Mouse (Mus musculus) lung, postnatal 14 days (tissue): ENCODE measurements around the gene Cep55.
A peak's percentile ranks its signal among the peaks of the same experiment; 100 is the strongest.

ENCODE experiments used
- DNase-seq: peaks from one replicate; pipeline ENCODE4 v3.0.0; 2021

The Cep55 gene

GRCm38 (mm10) chr19:38045198-38045597, 9.6 kb upstream of the Cep55 start:
- DNase-seq = no peak

- no peak for DNase-seq
These were observed 5.1 kb upstream of the Cep55 start for GRCm38 (mm10) chr19:38049686-38050085.

- DNase-seq = no peak
These were observed 1.4 kb upstream of the Cep55 start for GRCm38 (mm10) chr19:38053227-38054041.

- peak; percentile 80 for DNase-seq
These were observed 577 bp upstream of the Cep55 start for GRCm38 (mm10) chr19:38054149-38054719.

GRCm38 (mm10) chr19:38055798-38056197, 987 bp downstream of the Cep55 start:
- DNase-seq = no peak

GRCm38 (mm10) chr19:38056276-38056675, 1.5 kb downstream of the Cep55 start:
- no peak for DNase-seq

- no peak for DNase-seq
These were observed 2.1 kb downstream of the Cep55 start for GRCm38 (mm10) chr19:38056931-38057330.

GRCm38 (mm10) chr19:38063201-38063600, 8.4 kb downstream of the Cep55 start:
- DNase-seq = no peak

GRCm38 (mm10) chr19:38064051-38064450, 9.2 kb downstream of the Cep55 start:
- no peak for DNase-seq

- DNase-seq = no peak
These were observed 18.4 kb downstream of the Cep55 start for GRCm38 (mm10) chr19:38073226-38073625.

GRCm38 (mm10) chr19:38075051-38075450, 20.2 kb downstream of the Cep55 start:
- DNase-seq = no peak

- DNase-seq = no peak
These were observed 21.4 kb downstream of the Cep55 start for GRCm38 (mm10) chr19:38076251-38076650.

- DNase-seq = no peak
These were observed 23.2 kb downstream of the Cep55 start for GRCm38 (mm10) chr19:38077851-38078540.

- DNase-seq = no peak
These were observed 26.6 kb downstream of the Cep55 start for GRCm38 (mm10) chr19:38081361-38081760.

GRCm38 (mm10) chr19:38082931-38083525, 28.2 kb downstream of the Cep55 start:
- no peak for DNase-seq

GRCm38 (mm10) chr19:38085841-38086240, 31.0 kb downstream of the Cep55 start:
- DNase-seq = no peak

GRCm38 (mm10) chr19:38086948-38087551, 32.2 kb downstream of the Cep55 start:
- peak; percentile 36 for DNase-seq

- no peak for DNase-seq
These were observed 34.5 kb downstream of the Cep55 start for GRCm38 (mm10) chr19:38089358-38089757.

- no peak for DNase-seq
These were observed 36.7 kb downstream of the Cep55 start for GRCm38 (mm10) chr19:38091512-38091985.

- no peak for DNase-seq
These were observed 41.4 kb downstream of the Cep55 start for GRCm38 (mm10) chr19:38096231-38096630.

GRCm38 (mm10) chr19:38096858-38097758, 42.3 kb downstream of the Cep55 start, which contains the start of gene Ffar4:
Gene Ffar4 (plus strand): TSS chr19:38097071.
- DNase-seq = peak; percentile 51

GRCm38 (mm10) chr19:38107871-38108270, 53.1 kb downstream of the Cep55 start:
- no peak for DNase-seq
